Mouse (Mus musculus) forebrain, embryonic 10.5 days (tissue): Measurements from ENCODE around the gene Pcyox1. TPM values are rescaled to one million over a fixed set of nuclear protein-coding genes. Genes with fewer than 3 reads are reported as not detected.

Source experiments
- DNase-seq: peaks from one replicate; pipeline ENCODE4 v3.0.0-alpha.2; 2017; ENCODE audit warnings: low spot score; ENCODE audit errors: extremely low spot score
- H3K27ac ChIP-seq: fragments of 300-500 bp; sonication (generic); 2 replicates; pipeline ENCODE4 v1.5.1; 2016; ENCODE audit warnings: mild to moderate bottlenecking
- H3K27me3 ChIP-seq: fragments of 300-500 bp; sonication (generic); 2 replicates; pipeline ENCODE4 v1.6.1; 2016; ENCODE audit warnings: mild to moderate bottlenecking; ENCODE audit not compliant: poor library complexity, severe bottlenecking
- H3K36me3 ChIP-seq: fragments of 300-500 bp; sonication (generic); replicated peaks from 2 replicates; pipeline ENCODE4 v1.6.1; 2016; ENCODE audit warnings: mild to moderate bottlenecking, moderate library complexity
- H3K4me1 ChIP-seq: fragments of 300-500 bp; sonication (generic); 2 replicates; pipeline ENCODE4 v1.6.1; 2016
- H3K4me3 ChIP-seq: fragments of 300-500 bp; sonication (generic); 2 replicates; pipeline ENCODE4 v1.5.1; 2016; ENCODE audit warnings: mild to moderate bottlenecking, moderate library complexity
- H3K9me3 ChIP-seq: fragments of 300-500 bp; sonication (generic); 2 replicates; pipeline ENCODE4 v1.6.1; 2016; ENCODE audit warnings: mild to moderate bottlenecking, moderate library complexity
- WGBS: fragments of 180-500 bp; shearing (Covaris S2); methylation state at CpG from one replicate; pipeline ENCODE4 v1.1.7; 2016; 5-methylcytosine and 5-hydroxymethylcytosine counted together
- polyA plus RNA-seq: library from polyadenylated mRNA; unstranded; fragments of >200 nt; fragmentation: Nextera tagmentation; extraction: Ambion mirVana; gene quantifications from 2 replicates; pipeline ENCODE4 v1.2.1, GENCODE M21; 2016

The Pcyox1 gene
- polyA plus RNA-seq, 1 experiment from 2014 or later = 78.3 TPM

- 22% methylated on average over 15 of the region's 15 CpGs for WGBS
- Histone ChIP-seq H3K4me1 (peaks cover 40% of the 10 kb centered on the region), H3K27ac (peak within 1 kb of the TSS; percentile 95), H3K36me3 (peaks cover 59% of the 10 kb centered on the region), H3K27me3 (no peaks in the 10 kb centered on the region), H3K9me3 (no peaks in the 10 kb centered on the region), H3K4me3 (peak within 1 kb of the TSS; percentile 96)
- DNase-seq = peak; percentile 31
These were observed 26.1 kb downstream of the Pcyox1 start, which contains the start of gene Snrpg for GRCm38 (mm10) chr6:86370764-86371339. TSS of gene Snrpg (plus strand) at chr6:86371304.

DNA sequence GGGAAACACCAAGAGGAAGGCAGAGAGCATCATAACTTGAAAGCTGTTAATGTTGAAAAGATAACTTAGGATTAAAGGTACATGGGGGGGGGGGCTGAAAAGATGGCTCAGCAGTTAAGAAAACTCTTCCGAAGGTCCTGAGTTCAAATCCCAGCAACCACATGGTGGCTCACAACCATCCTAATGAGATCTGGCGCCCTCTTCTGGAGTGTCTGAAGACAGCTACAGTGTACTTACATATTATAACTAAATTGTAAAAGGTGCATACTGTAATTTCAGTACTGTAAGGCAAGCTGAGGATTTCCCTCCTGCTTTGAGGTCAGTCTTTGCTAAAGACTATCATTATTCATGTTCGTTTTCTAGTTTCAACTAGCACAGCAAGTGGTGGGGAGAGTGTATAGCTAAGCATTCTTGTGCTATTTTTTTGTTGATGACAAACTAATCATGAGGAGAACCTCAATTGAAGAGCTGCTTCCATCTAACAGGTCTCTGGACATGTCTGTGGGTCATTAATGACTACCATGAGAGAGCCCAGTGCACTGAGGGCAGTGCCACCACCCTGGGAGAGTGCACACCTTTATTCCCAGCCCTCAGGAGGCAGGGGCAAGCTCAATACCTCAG, 26.8 kb downstream of the Pcyox1 start:
- Histone ChIP-seq H3K27ac (peak overlapping the region; percentile 95), H3K27me3 (no peaks in the 10 kb centered on the region), H3K4me1 (peaks cover 40% of the 10 kb centered on the region), H3K36me3 (peaks cover 52% of the 10 kb centered on the region), H3K4me3 (peak overlapping the region; percentile 96), H3K9me3 (no peaks in the 10 kb centered on the region)
- WGBS = 58% methylated on average over 3 of the region's 3 CpGs
- DNase-seq = no peak

GRCm38 (mm10) chr6:86368479-86368878, 28.5 kb downstream of the Pcyox1 start:
- 96% methylated on average over 5 of the region's 5 CpGs for WGBS
- H3K9me3 ChIP-seq = no peaks in the 10 kb centered on the region
- H3K27me3 ChIP-seq = no peaks in the 10 kb centered on the region
- H3K27ac ChIP-seq = no peak overlapping the region
- peaks cover 38% of the 10 kb centered on the region for H3K36me3 ChIP-seq
- DNase-seq = no peak
- peaks cover 46% of the 10 kb centered on the region for H3K4me1 ChIP-seq
- H3K4me3 ChIP-seq = no peak overlapping the region

DNA sequence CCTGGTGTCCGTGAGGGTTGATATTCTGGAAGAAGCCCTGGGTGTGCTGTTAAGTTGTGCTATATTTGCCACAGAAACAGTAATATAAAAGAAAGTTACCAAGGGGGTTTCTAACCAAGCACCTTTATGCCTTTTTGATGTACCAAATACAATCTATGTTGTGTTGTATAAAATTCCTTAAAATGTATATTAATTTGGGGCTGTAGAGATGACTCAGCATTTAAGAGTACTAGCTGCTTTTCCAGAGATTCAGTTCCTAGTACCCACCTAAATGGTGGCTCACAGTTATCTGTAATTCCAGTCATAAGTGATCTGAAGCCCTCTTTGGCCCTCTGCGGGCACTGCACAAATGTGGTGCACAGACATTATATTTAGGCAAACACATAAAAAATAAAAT, 30.1 kb downstream of the Pcyox1 start:
- peaks cover 31% of the 10 kb centered on the region for H3K4me1 ChIP-seq
- WGBS = 83% methylated on average over 2 of the region's 2 CpGs
- peaks cover 33% of the 10 kb centered on the region for H3K36me3 ChIP-seq
- peak overlapping the region; percentile 81 for H3K4me3 ChIP-seq
- DNase-seq = no peak
- H3K27me3 ChIP-seq = no peaks in the 10 kb centered on the region
- peak overlapping the region; percentile 94 for H3K27ac ChIP-seq
- no peaks in the 10 kb centered on the region for H3K9me3 ChIP-seq

- WGBS = 50% methylated on average over 25 of the region's 25 CpGs
- peak overlapping the region; percentile 81 for H3K4me3 ChIP-seq
- H3K4me1 ChIP-seq = peaks cover 31% of the 10 kb centered on the region
- peak overlapping the region; percentile 94 for H3K27ac ChIP-seq
- H3K9me3 ChIP-seq = no peaks in the 10 kb centered on the region
- peak; percentile 23 for DNase-seq
- H3K36me3 ChIP-seq = peaks cover 33% of the 10 kb centered on the region
- no peaks in the 10 kb centered on the region for H3K27me3 ChIP-seq
These were observed 30.7 kb downstream of the Pcyox1 start for GRCm38 (mm10) chr6:86366125-86366852.

GRCm38 (mm10) chr6:86365371-86366124, 31.4 kb downstream of the Pcyox1 start, which contains the start of gene Fam136a:
TSS of gene Fam136a (plus strand) at chr6:86365646.
- Histone ChIP-seq H3K36me3 (peaks cover 33% of the 10 kb centered on the region), H3K27ac (peak within 1 kb of the TSS; percentile 94), H3K27me3 (no peaks in the 10 kb centered on the region), H3K4me3 (peak within 1 kb of the TSS; percentile 81), H3K9me3 (no peaks in the 10 kb centered on the region), H3K4me1 (peaks cover 23% of the 10 kb centered on the region)
- peak; percentile 100 for DNase-seq
- WGBS = under 1% methylated on average over 75 of the region's 76 CpGs

- Histone ChIP-seq H3K4me3 (peak overlapping the region; percentile 81), H3K9me3 (no peaks in the 10 kb centered on the region), H3K4me1 (peaks cover 20% of the 10 kb centered on the region), H3K27me3 (no peaks in the 10 kb centered on the region), H3K27ac (peak overlapping the region; percentile 94), H3K36me3 (peaks cover 28% of the 10 kb centered on the region)
- WGBS = 6% methylated on average over 17 of the region's 17 CpGs
- peak; percentile 80 for DNase-seq
These were observed 32.4 kb downstream of the Pcyox1 start for GRCm38 (mm10) chr6:86364442-86365141.

- peaks cover 13% of the 10 kb centered on the region for H3K4me1 ChIP-seq
- no peaks in the 10 kb centered on the region for H3K36me3 ChIP-seq
- no peak for DNase-seq
- no peak overlapping the region for H3K27ac ChIP-seq
- WGBS = 88% methylated on average over 7 of the region's 7 CpGs
- H3K27me3 ChIP-seq = no peaks in the 10 kb centered on the region
- no peaks in the 10 kb centered on the region for H3K9me3 ChIP-seq
- no peak overlapping the region for H3K4me3 ChIP-seq
These were observed 35.6 kb downstream of the Pcyox1 start for GRCm38 (mm10) chr6:86361373-86361772.

DNA sequence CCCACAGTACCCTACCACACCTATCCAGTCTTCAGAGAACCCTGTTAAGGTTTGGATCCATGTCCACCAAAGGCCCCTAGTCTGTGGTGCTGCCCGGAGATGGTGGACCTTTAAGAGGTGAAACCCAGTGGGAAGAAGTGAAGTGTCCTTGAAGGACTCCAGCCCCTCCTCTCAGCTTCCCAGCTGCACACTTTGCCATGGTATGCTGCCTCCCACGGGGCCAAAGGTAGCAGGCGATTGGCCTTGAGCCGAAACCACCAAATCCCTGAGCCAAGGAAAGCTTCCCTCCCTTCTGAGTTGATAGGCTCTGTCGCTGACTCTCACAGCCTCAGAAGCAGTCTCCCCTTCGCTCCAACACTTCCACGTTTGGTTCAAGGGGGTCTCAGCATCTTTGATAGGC, 36.3 kb downstream of the Pcyox1 start:
- H3K9me3 ChIP-seq = no peaks in the 10 kb centered on the region

GRCm38 (mm10) chr6:86356956-86357355, 40.0 kb downstream of the Pcyox1 start:
- no peaks in the 10 kb centered on the region for H3K36me3 ChIP-seq
- H3K4me3 ChIP-seq = no peak overlapping the region
- no peaks in the 10 kb centered on the region for H3K4me1 ChIP-seq
- WGBS = 85% methylated on average over 9 of the region's 9 CpGs
- H3K27me3 ChIP-seq = no peaks in the 10 kb centered on the region
- H3K27ac ChIP-seq = no peak overlapping the region
- DNase-seq = no peak
- H3K9me3 ChIP-seq = no peaks in the 10 kb centered on the region

More for the DNA sequence above, 36.3 kb downstream of the Pcyox1 start:
- no peak for DNase-seq
- no peaks in the 10 kb centered on the region for H3K27me3 ChIP-seq
- no peaks in the 10 kb centered on the region for H3K36me3 ChIP-seq
- WGBS = 74% methylated on average over 7 of the region's 7 CpGs
- H3K27ac ChIP-seq = no peak overlapping the region
- H3K4me1 ChIP-seq = peaks cover 9% of the 10 kb centered on the region
- no peak overlapping the region for H3K4me3 ChIP-seq

- 53% methylated on average over 3 of the region's 3 CpGs for WGBS
- H3K27ac ChIP-seq = no peak overlapping the region
- H3K4me1 ChIP-seq = no peaks in the 10 kb centered on the region
- H3K36me3 ChIP-seq = no peaks in the 10 kb centered on the region
- no peak for DNase-seq
- no peak overlapping the region for H3K4me3 ChIP-seq
- H3K9me3 ChIP-seq = no peaks in the 10 kb centered on the region
- no peaks in the 10 kb centered on the region for H3K27me3 ChIP-seq
These were observed 42.0 kb downstream of the Pcyox1 start for GRCm38 (mm10) chr6:86354948-86355347.

GRCm38 (mm10) chr6:86349257-86349656, 47.7 kb downstream of the Pcyox1 start:
- WGBS = 73% methylated on average over 7 of the region's 7 CpGs
- Histone ChIP-seq H3K27me3 (no peaks in the 10 kb centered on the region), H3K4me1 (peaks cover 5% of the 10 kb centered on the region), H3K4me3 (no peak overlapping the region), H3K36me3 (no peaks in the 10 kb centered on the region), H3K27ac (no peak overlapping the region), H3K9me3 (no peaks in the 10 kb centered on the region)
- DNase-seq = no peak
